Comparison of ENCODE assay signal across 17 mouse cellular contexts in the genomic region with DNA sequence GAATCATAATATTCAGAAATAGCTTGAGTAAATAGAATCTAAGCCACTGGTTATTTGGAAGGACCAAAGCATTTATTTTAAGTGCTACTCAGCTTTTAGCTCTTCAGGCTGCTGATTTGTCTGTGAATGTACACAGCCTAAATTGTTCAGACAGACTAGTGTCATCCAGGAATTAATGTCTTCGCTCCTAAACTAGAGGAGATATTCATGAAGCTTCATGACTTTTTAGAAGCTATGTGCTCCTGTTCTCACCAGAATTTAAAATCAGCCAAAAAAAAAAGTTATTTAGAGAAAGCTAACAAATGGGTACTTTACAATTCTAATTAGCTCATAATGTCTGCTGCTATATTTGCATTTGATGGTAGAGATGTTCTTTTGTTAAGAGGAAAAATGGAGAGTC.
"Had no signal": no experiment of that assay in that cellular context is flagged by ENCODE, and none has a peak within 500 bp of the region (broad histone marks: within the 10 kb centered on the region; RNA-seq: fewer than 3 reads in every experiment).

No protein-coding gene starts in this region.

- H3K27me3 ChIP-seq: kidney, embryonic 15.5 days; limb, embryonic 12.5 days; limb, embryonic 15.5 days had no signal

- H3K9ac ChIP-seq: kidney, embryonic 15.5 days; limb, embryonic 12.5 days; limb, embryonic 15.5 days; liver, embryonic 14.5 days; liver, postnatal 0 days; lung, embryonic 14.5 days had no signal

- H3K9me3 ChIP-seq: kidney, embryonic 15.5 days; limb, embryonic 12.5 days; limb, embryonic 15.5 days had no signal

- H3K4me3 ChIP-seq: kidney, embryonic 15.5 days; limb, embryonic 12.5 days; limb, embryonic 15.5 days had no signal

- H3K36me3 ChIP-seq: kidney, embryonic 15.5 days; limb, embryonic 12.5 days; limb, embryonic 15.5 days had no signal

- H3K4me1 ChIP-seq: kidney, embryonic 15.5 days; limb, embryonic 12.5 days; limb, embryonic 15.5 days had no signal

- H3K27ac ChIP-seq: kidney, embryonic 15.5 days; limb, embryonic 12.5 days; limb, embryonic 15.5 days; liver, embryonic 14.5 days; macrophage; stomach, postnatal 0 days had no signal

- H3K4me2 ChIP-seq: kidney, embryonic 15.5 days; limb, embryonic 12.5 days; limb, embryonic 15.5 days; liver, embryonic 11.5 days; lung, embryonic 14.5 days had no signal

- ATAC-seq: liver, postnatal 0 days; lung, postnatal 0 days had no signal

- DNase-seq: kidney, adult 8-10 months; kidney, postnatal 10 days; kidney, postnatal 36 days; left cerebral cortex, postnatal 4 days; liver, postnatal 0 days; lung, embryonic 14.5 days; midbrain, embryonic 14.5 days; right cerebral cortex, postnatal 4 days; thymus, postnatal 25 days had no signal
